Mouse (Mus musculus) frontal cortex, adult 2 months (tissue): ENCODE measurements at regions not wholly inside any gene's neighbourhood (a gene's known extent, or its start where the extent isn't known, plus 50 kb on each side); places are given as distances from the start of the nearest gene placed in this dataset.
A peak's percentile ranks its signal among the peaks of the same experiment; 100 is the strongest.

ENCODE experiments used
- DNase-seq, 2 experiments: peaks; one replicate each; pipeline ENCODE4 v3.0.0; 2022; ENCODE audit warnings: low spot score in 1 of 2; ENCODE audit errors: extremely low spot score in 1 of 2

DNA sequence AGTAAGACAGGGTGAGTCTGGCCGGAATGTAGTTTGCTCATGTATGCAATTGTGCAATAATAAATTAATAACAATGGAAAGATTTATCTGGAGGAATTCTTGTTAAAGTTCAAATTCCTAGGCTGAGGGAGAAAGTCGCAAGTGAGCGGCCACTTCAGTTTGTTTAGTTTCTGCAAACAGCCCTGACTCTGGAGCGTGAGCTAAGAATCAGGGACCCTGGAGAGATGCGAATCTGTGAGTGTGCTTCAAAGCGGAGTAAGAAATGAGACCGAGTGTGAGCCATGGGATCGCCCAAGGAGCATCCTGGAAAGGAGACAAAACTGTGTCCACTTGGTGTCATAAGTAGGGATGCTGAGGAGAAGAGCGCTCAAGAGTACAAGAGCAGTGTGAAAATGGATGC is 104.2 kb upstream of the Lrig3 start:
- DNase-seq = no peak

DNA sequence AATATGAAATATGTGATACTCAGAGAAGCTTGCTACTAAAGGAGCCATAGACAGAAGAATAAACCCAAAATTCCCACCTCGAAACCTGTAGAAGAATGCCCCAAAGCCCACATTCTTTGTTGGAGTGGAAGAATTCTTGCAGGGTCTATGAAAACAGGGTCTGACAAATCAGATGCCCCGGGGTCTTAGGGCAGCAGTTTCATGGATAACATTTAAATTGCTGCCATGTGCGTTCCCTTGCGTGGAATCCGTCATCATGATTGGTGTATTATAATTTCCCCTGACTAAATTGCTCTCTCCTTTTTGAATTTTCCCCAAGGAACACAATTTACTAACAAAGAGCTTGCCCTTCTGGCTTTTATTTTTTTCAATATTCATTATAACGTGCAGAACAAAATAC is 99.6 kb upstream of the Lrig3 start:
- DNase-seq = no peak

DNA sequence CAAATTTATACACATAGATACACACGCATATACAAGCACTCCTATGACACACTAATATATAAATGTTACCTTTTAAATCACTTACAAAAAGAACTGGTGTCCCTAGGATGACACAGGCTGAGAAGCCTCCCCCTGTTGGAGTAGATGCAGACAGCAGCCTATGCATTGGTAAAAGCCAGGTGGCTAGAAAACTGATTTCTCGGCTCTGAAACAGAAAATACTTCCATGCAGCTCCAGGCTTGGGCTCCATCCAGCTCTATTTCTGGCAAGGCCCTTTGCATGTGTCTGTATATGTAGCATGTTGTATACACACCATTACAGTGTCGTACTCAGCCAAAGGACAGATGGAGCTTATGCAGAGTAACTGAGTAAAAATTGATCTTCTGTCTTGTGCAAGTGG is 81.4 kb upstream of the Lrig3 start:
- no peak for DNase-seq

GRCm38 (mm10) chr10:125885796-125886195 is 80.2 kb upstream of the Lrig3 start:
- DNase-seq = no peak

DNA sequence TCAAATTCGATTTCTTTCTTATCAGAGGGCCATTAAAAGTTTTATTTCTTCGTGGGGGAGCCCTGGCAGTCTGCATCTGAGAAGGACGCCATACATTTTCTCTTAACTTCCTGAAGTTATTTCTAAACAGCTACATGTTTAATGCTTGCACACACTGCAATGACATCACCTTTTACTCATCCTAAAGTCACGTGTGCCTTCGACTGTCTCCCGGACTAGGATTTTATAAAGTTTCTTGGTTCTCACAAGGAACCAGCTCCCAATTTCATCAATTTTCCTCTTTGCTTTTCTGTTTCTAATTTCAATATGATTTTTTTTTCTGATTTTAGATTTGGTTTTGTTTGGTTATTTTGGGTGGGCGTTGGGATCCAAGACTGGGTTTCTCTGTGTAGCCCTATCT is 73.8 kb upstream of the Lrig3 start:
- DNase-seq = no peak

DNA sequence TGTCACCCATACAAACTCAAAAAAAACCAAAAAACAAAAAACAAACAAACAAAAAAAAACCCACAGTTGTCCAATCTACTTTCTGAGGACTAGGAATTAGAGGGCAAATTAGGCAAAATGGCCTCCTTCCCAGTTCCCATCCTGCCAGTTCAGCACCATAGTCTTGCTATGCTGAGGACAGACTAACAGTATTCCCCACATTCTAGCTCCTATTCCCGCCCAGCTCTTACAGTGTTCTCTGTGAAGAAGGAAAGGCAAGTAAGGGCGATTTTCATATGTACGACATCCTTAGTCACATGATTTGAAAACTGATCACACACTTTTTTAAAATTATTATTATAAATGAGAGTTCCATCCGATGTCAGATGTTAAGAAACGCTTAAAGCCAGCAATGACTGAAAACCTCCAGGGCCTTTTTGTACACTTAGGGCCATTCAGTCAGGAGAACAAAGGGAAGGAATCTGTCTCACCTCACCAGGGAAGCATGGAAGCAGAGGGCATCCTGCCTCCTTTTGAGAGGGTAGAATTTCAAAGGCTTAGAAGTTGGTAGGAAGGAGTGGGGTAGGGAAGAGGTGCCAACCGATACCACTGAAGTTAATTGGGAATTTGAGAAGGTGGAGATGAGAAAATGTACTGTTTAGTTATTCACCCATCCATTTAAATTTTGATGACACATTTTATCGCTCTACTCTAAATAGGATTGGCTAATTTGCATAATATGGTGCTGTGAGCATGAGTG is 70.1 kb upstream of the Lrig3 start:
- no peak for DNase-seq

GRCm38 (mm10) chr10:125896646-125897045 is 69.3 kb upstream of the Lrig3 start:
- no peak for DNase-seq

- peak; percentile 5 to 49 for DNase-seq
Measured at GRCm38 (mm10) chr10:125899504-125899903, 66.5 kb upstream of the Lrig3 start.

DNA sequence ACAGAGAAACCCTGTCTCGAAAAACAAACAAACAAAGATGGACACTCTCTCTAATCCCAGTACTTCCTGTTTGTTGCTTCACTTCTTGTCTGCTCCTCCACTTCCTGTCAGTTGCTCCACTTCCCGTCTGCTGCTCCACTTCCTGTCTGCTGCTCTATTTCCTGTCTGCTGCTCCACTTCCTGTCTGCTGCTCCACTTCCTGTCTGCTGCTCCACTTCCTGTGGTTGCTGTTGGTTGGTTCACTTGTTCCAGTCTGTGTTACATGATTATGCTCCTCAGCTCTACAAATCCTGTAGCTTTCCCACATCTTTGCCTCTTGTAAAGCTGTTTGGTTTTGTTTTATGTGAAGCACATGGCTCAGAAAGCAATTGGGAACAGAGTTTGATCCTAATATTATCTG is 65.4 kb upstream of the Lrig3 start:
- DNase-seq = no peak

DNA sequence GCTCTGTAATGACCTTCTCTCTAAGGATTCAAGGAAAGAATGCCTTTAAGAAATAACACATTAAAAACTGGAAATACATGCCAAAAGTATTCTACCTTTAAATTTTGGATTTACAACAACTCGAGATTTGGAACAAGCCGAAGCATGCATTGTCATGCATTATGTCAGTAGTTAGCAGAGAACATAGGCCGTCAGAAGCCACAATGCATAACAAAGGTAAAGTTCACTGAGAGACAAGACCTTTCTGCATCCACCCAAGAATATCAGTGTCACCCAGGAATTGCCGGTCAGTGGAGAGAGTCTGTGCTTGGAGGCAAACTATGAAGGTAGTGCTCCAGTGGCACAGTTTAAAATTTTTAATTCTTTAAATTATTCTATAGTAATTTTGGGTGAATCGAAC is 63.3 kb upstream of the Lrig3 start:
- no peak for DNase-seq

- no peak for DNase-seq
Measured at GRCm38 (mm10) chr10:125912207-125912606, 53.8 kb upstream of the Lrig3 start.
